Mouse (Mus musculus): ENCODE results near the gene Acacb. TPM values are rescaled to one million over a fixed set of nuclear protein-coding genes. Genes with fewer than 3 reads are reported as not detected.

Acacb gene
- 100 to 1,000 TPM; 101 to 102 TPM for total RNA-seq (2021)

GRCm38 (mm10) chr5:114146028-114146888, at the start of gene Acacb:
TSS of gene Acacb (plus strand) at chr5:114146535.
- peak; percentile 66 for DNase-seq

GRCm38 (mm10) chr5:114099709-114100389, 46.5 kb upstream of the Acacb start:
- peak; percentile 97 for DNase-seq

GRCm38 (mm10) chr5:114100390-114101099, 45.8 kb upstream of the Acacb start:
- peak; percentile 13 for DNase-seq

- DNase-seq = no peak
Observed at GRCm38 (mm10) chr5:114101873-114102272, 44.5 kb upstream of the Acacb start.

GRCm38 (mm10) chr5:114102807-114103206, 43.5 kb upstream of the Acacb start:
- DNase-seq = no peak

- no peak for DNase-seq
Observed at GRCm38 (mm10) chr5:114106391-114106935, 39.9 kb upstream of the Acacb start.

GRCm38 (mm10) chr5:114113334-114113733, 33.0 kb upstream of the Acacb start:
- DNase-seq = no peak

- DNase-seq = no peak
Observed at GRCm38 (mm10) chr5:114115030-114115429, 31.3 kb upstream of the Acacb start.

- no peak for DNase-seq
Observed at GRCm38 (mm10) chr5:114116586-114116985, 29.7 kb upstream of the Acacb start.

GRCm38 (mm10) chr5:114119806-114120205, 26.5 kb upstream of the Acacb start:
- no peak for DNase-seq

GRCm38 (mm10) chr5:114126008-114126407, 20.3 kb upstream of the Acacb start:
- DNase-seq = no peak

GRCm38 (mm10) chr5:114126499-114127244, 19.7 kb upstream of the Acacb start:
- no peak for DNase-seq

GRCm38 (mm10) chr5:114127374-114128349, 18.7 kb upstream of the Acacb start, which contains the start of gene Alkbh2:
TSS of gene Alkbh2 (minus strand) at chr5:114128218.
- DNase-seq = peak; percentile 89

- DNase-seq = no peak
Observed at GRCm38 (mm10) chr5:114129550-114130210, 16.7 kb upstream of the Acacb start.

- peak; percentile 57 for DNase-seq
Observed at GRCm38 (mm10) chr5:114130211-114130605, 16.1 kb upstream of the Acacb start, which contains the start of gene Ung. TSS of gene Ung (plus strand) at chr5:114130386.

GRCm38 (mm10) chr5:114130698-114131520, 15.4 kb upstream of the Acacb start:
- DNase-seq = peak; percentile 96

- DNase-seq = peak; percentile 80
Observed at GRCm38 (mm10) chr5:114131521-114131840, 14.9 kb upstream of the Acacb start.

- no peak for DNase-seq
Observed at GRCm38 (mm10) chr5:114132841-114133240, 13.5 kb upstream of the Acacb start.

GRCm38 (mm10) chr5:114134091-114134534, 12.2 kb upstream of the Acacb start:
- peak; percentile 81 for DNase-seq

All from heart, postnatal 4 days (tissue).